Mouse (Mus musculus) urinary bladder, postnatal 14 days (tissue): ENCODE data around the gene Olfr585.

Source experiments
- DNase-seq: peaks from one replicate; pipeline ENCODE4 v3.0.0; 2021; ENCODE audit warnings: low spot score

Olfr585 gene

DNA sequence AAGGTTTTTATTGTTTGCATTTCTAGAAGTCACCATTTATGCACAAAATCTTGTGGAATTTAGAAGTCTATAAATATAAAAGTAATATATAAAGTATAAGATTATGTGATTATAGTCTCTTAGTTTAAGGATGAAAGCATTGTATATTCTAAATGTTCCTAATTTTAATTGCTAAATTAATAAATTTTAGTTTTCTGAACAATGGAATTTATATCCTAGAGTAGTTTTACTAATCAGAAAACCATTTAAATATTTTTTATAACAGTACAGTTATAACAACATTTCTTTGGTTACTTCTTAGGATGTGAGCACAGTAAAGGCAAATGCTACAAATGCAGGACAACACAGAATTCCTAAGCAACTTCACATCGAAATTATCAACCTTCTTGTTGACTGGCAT lies at the start of gene Olfr585:
Olfr585 (plus strand) TSS at position 301 of the 400 bp plus-strand sequence.
- no peak for DNase-seq

DNA sequence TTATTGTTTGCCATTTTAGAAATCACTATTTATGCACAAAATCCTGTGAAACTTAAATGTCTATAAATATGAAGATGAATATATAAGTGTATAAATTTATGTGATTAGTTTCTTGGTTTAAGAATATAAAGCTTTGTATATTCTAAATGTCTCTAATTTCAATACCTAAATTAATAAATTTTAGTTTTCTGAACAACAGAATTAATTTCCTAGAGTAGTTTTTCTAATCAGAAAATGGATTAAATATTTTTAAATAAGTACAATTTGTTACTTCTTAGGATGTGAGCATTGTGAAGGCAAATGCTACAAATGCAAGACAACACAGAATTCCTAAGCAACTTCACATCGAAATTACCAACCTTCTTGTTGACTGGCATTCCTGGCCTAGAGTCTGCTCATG lies 46.5 kb upstream of the Olfr585 start, which contains the start of gene Olfr583:
Olfr583 (plus strand) TSS at position 301 of the 400 bp plus-strand sequence.
- no peak for DNase-seq

DNA sequence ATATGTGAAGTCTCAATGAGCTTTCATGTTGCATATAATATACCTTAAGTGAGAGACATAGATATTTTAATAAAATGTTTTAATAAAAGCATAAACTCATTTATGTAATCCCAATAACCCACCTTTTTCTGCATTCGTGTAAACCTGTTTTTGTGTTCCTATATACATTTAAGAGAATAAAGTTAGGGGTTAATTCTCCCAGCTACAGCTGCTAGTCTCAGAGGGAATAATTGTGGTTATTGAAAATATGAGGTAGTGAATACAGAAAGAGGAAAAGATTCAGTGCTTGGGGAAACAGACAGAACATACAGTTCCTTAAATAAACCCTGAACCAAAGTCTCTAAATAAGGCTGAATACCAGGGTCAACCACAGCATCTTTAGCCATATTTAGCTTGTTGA lies 15.9 kb upstream of the Olfr585 start, which contains the start of gene Olfr584:
Olfr584 (plus strand) TSS at position 301 of the 400 bp plus-strand sequence.
- DNase-seq, result no peak

DNA sequence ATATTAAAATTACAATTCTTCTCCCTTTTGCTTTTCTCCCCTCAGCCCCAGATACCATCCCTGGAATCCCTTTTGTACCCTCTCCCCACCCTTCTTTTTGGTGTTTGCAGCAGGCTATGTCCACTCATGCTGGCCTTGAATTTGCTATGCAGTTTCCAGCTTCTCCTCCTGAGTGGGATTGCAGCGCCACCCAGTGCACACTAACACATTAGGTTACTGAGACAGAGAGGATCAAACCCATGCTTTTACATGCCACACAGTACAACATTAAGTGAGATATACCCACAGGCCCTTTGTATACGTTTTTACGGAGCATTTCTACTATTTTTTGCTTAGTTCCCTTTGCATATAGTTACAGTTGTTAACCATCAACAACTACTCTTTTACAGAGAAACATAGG lies 21.9 kb downstream of the Olfr585 start:
- DNase-seq, result no peak

DNA sequence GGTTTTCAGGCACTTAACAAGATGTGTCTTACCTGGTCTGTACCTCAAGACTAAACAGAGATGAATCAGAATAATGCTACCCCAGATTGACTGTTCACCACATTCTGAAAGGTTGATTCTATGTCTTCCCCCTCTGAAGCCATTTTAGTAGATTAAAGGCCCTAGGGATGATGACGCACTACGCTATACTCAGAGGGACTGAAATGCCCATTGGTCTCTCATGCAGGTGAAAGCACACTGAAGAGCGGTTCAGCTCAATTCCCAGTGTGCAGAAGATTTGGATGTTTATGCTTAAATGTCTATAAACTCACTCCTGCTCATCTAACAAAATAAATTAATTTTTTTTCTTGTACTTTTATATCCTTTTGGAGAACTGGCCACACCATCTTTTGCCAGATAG lies 28.0 kb downstream of the Olfr585 start, which contains the start of gene Olfr586:
Olfr586 (minus strand) TSS at position 101 of the 400 bp plus-strand sequence.
- no peak for DNase-seq

DNA sequence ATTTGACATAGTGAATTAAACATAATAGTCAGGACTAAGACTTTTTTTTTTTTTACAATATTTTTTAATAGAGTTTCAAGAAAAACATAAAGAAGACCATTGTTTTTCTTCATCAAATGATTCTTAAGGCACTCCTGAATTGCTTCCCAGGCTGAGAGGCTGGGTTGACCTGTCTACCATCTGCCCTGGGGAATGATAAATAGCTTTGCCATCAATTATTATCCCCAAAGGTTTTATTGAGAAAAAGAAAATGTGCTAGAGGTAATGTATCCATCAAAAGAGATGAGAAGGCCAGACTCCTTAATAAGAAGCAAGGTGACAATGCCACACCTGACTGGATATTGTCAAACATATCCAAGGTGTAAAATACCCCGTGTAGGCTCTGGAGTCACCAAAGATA lies 43.1 kb downstream of the Olfr585 start, which contains the start of gene Olfr588-ps1:
Olfr588-ps1 (plus strand) TSS at position 301 of the 400 bp plus-strand sequence.
- DNase-seq, result no peak
